Mouse (Mus musculus) monocyte, adult 5-6 weeks (primary cell): Measurements from ENCODE around the gene Fyn. TPM values are rescaled to one million over a fixed set of nuclear protein-coding genes. Genes with fewer than 3 reads are reported as not detected.

Experiments used
- ATAC-seq: fragments of 153-309, 156-312 bp; replicated peaks from 2 replicates; pipeline ENCODE4 v1.8.0; 2017; ENCODE audit warnings: mild to moderate bottlenecking; ENCODE audit not compliant: low TSS enrichment, insufficient number of reproducible peaks, severe bottlenecking, poor library complexity, low FRiP score
- total RNA-seq: library from RNA; stranded (forward); fragments of 200-1000, 200-491, 200-594 nt; gene quantifications from 3 replicates; pipeline ENCODE4 v1.2.3, GENCODE M21; 2017

Gene Fyn
- total RNA-seq, 1 experiment from 2014 or later: 255 TPM

DNA sequence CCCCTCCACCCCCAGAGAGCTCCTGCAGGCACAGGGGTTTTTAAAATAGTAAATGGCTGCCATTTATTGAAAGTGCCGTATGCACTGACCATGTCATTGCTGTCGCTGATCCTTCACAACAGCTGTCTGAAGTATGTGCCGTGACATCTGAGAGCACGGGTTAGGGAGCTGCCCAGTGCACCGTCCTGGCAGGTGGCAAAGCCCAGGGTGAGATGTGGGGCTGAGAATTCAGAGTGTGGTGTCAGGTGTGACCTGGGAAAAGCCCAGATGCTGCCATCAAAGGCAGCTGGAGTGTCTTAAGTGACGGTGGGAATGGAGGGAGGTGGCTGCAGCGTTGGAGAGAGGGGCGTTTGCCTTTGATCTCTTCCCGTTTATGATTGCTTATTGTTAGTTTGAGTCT lies 148.7 kb downstream of the Fyn start:
- ATAC-seq: no peak

DNA sequence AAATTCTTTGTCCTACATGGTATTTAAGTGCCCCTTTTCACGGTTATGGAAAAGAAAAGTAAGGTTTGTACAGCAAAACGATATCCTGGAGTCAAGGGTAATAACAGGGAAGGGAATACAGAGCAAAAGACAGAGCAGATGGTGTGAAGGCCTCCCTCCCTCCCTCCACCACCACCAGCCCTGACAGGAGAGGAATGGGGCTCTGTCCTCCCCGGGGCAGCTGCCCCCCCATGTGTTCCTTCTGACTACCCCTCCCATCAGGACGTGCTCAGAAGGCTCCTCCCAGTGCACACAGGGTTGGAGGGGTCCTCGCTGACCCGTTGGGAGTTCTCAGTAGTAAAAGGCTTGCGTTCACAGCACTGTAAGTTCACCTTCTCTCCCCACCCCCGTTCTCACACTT lies 149.6 kb downstream of the Fyn start:
- no peak for ATAC-seq

DNA sequence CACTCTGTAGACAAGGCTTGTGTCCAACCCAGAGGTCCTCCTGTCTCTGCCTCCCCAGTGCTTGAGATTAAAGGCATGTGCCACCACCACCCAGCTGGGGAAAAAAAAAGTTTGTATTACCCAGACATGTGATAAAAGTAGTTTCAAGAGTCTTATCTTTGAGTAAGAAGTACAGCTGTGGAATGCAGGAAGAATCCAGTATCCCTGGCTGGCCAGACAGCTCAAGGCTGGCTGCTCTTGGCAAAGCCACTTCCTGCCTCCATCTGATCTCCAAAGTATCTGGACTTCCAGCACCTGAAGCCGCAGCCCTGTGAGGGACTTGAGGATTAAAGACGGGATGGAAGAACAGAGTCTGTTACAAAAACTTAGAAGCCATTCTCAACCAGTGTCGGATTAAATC lies 150.2 kb downstream of the Fyn start:
- ATAC-seq: no peak

GRCm38 (mm10) chr10:39520123-39520989 lies 151.7 kb downstream of the Fyn start:
- ATAC-seq: 0 out of 2 replicates have a peak, but pooled peaks have one; percentile 51

DNA sequence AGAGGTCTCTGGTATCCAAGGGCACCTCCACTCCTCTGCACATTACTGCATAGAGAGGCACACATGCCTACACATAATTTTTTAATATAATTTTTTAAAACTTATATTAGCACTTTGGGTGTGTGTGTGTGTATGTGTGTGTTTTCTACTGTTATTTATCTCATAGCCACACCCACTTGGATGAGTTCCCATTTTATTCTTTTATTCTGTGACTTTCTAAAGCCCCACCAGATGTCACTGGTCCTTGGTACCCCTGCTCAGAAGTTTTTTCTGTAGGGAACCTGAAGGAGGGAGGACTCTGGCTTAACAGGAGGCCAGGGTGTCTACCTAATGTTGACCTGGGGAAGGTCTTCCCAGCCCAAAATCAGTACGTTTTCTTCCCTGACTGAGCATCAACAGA lies 152.7 kb downstream of the Fyn start:
- ATAC-seq: no peak

- no peak for ATAC-seq
These were observed 153.3 kb downstream of the Fyn start for GRCm38 (mm10) chr10:39521861-39522391.

DNA sequence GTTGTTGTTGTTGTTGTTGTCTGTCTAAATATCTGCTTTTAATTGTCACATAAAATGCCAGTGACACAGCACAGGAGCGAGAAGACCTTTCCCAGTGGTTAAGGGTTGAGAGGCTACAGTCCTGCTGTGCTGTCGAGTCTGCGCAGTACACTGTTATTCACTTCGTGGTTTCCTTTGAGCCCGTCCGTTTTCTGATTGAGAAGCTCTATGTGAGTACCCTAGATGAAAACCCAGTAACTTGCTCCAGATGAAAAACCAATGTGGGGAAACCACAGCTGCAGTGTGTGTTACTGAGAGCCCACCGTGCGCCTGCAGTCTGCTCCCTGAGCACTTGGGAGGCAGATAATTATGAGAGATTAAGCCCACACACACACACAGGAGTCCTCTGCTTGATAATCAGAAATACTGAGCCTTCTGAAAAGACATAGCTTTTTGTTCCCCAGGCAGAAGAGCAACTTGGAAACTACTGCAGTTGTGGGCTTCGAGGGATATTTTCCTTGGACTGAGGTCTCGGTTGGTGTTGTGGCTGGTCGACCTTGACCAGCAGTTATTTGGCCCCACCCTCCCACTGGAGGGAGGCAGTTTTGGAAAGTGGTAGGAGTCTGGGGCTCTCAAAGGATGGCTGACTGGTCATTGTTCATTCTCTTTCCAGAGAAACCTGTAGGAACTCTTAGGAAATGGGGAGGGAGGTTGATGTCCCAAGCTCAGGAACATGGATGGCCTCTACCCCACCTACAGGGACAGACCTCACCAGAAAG lies 154.4 kb downstream of the Fyn start:
- no peak for ATAC-seq

DNA sequence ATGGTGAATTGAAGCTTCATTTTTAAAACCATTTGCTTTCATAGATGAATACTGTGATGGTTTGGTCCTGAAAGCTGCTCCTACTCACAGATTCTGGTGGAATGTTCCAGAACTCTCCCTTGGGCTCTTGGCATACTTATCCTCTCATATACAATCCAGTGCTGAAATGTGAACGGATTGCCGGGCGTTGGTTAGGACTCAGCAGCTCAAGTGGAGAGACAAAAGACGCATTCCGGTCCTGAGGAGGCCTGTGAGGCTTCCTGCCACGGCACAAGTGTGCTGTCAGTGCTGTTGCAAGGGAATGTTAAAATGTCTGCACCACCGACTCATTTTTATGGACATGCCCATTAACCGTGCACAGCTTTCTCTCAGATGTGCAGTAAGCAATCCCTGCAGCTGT lies 155.7 kb downstream of the Fyn start:
- no peak for ATAC-seq

DNA sequence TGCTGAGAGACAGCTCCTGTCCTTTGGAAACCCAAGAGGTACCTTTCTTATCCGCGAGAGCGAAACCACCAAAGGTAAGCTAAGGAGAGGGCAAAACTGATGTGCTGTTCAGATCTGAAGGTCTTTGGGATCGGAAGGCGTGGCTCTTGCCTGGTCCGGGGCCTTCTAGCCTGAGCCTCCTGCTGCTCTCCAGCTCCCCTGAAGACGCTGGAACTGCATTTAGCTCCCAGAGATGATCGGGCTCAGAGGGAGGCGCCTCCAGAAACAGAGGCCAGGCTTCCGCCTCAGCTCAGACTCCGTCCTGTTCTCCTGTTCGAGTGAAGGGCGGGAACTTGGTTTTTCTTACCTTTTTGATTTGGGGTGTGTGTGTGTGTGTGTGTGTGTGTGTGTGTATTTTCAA lies 156.8 kb downstream of the Fyn start:
- ATAC-seq: no peak

DNA sequence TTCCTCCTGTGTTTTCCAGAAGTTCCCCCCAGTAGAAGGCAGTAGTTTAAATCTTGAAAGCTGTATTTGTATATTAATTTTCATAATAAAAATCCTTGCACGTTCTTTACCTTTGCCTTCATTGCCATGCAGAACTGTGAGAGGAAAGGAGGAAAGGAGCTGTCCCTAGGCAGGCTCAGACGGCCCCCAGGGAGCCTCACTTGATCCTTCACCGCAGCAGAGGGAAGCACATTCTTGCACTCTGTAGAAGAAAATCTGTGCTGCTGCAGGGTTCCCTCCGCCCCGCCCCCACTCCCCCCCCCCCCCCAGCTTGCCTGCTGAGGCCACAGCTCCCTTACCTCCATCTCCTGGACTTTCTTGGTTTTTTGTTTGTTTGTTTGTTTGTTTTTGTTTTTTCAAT lies 158.5 kb downstream of the Fyn start:
- ATAC-seq: no peak

DNA sequence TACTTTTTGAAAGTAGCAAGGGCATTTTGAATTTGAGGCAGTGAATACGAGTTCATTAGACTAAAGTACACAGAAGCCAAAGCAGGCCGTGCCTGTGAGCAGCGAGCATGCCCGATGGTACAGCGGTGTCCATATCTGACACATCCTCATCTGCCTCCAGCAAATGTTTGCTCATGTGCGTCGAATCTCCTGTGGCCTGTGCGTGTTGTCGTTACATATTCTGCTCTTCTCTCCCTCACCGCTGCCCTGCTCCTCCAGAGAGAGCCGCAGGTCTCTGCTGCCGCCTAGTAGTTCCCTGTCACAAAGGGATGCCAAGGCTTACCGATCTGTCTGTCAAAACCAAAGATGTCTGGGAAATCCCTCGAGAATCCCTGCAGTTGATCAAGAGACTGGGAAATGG lies 160.5 kb downstream of the Fyn start:
- ATAC-seq: no peak

GRCm38 (mm10) chr10:39532008-39532740 lies 163.5 kb downstream of the Fyn start:
- no peak for ATAC-seq

DNA sequence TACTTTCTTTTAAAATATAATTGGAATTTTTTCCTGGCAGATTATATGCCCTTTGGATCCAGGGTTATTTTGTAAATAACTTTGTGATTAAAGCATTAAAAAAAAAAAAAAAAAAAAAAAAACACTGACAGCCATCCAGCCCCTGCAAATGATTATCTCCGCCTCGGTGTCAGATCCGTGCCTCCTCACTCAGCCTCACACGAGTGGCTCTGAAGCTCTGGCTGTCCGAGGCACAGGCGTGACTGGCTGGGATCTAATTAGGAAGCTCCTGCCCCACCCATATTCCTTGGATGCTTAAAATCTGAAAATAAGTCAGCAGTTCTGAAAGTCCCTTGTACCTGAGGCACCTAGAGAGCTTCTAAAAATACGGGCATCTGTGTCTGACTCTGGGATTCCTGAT lies 164.2 kb downstream of the Fyn start:
- no peak for ATAC-seq

GRCm38 (mm10) chr10:39534324-39535026 lies 165.8 kb downstream of the Fyn start:
- no peak for ATAC-seq

- peak; percentile 60 for ATAC-seq
These were observed 166.7 kb downstream of the Fyn start for GRCm38 (mm10) chr10:39535347-39535746.

DNA sequence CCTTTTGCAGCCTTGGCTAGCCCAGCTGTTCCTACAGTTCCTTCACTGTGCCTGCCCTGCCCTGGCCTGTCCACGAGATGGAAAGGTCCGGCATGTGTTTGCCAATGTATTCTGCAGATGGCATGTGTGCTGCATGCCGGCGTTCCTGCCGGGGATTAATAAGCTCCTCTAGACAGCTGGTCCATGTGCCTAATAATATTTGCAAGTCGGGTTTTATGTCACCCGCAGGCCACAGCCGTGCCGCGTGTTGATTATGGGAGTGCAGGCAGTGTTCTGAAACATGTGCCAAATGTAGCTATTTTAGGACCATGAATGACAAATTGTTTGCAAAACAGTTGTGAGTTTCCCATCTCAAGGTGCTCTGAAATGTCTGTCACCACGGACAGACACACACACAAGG lies 167.6 kb downstream of the Fyn start:
- ATAC-seq: no peak

- no peak for ATAC-seq
These were observed 171.5 kb downstream of the Fyn start for GRCm38 (mm10) chr10:39540012-39540647.

GRCm38 (mm10) chr10:39540995-39541394 lies 172.3 kb downstream of the Fyn start:
- ATAC-seq: no peak
